Mouse (Mus musculus): ENCODE data around the gene Irf4. TPM values are rescaled to one million over a fixed set of nuclear protein-coding genes. Genes with fewer than 3 reads are reported as not detected.

Gene Irf4
- polyA plus RNA-seq, 1 experiment from 2014 or later, result 0.02 TPM

GRCm38 (mm10) chr13:30741172-30741571 lies 7.9 kb upstream of the Irf4 start:
- H3K27me3 ChIP-seq, result no peaks in the 10 kb centered on the region
- no peak for ATAC-seq (ENCODE audit: low read depth)
- 47% methylated on average over 5 of the region's 5 CpGs for WGBS (ENCODE audit: insufficient replicate concordance)
- H3K36me3 ChIP-seq, result no peaks in the 10 kb centered on the region
- no peak overlapping the region for H3K27ac ChIP-seq
- H3K4me2 ChIP-seq, result no peak overlapping the region
- no peak overlapping the region for H3K9ac ChIP-seq
- H3K4me1 ChIP-seq (replicated peaks), result no peaks in the 10 kb centered on the region
- no peak for DNase-seq
- H3K9me3 ChIP-seq (replicated peaks), result no peaks in the 10 kb centered on the region
- no peak overlapping the region for H3K4me3 ChIP-seq (replicated peaks)

- no peak overlapping the region for H3K4me2 ChIP-seq
- H3K9me3 ChIP-seq (replicated peaks), result no peaks in the 10 kb centered on the region
- H3K4me3 ChIP-seq (replicated peaks), result no peak overlapping the region
- peaks cover 6% of the 10 kb centered on the region; the same call in 1 of the 2 replicates for H3K27me3 ChIP-seq
- DNase-seq, result no peak
- WGBS (ENCODE audit: insufficient replicate concordance), result 48% methylated on average over 6 of the region's 6 CpGs
- ATAC-seq (ENCODE audit: low read depth), result no peak
- no peaks in the 10 kb centered on the region for H3K36me3 ChIP-seq
- H3K4me1 ChIP-seq (replicated peaks), result no peaks in the 10 kb centered on the region
- no peak overlapping the region for H3K9ac ChIP-seq
- H3K27ac ChIP-seq, result no peak overlapping the region
Measured at GRCm38 (mm10) chr13:30742411-30742970, 6.5 kb upstream of the Irf4 start.

GRCm38 (mm10) chr13:30745121-30745520 lies 3.9 kb upstream of the Irf4 start:
- 54% methylated on average over 7 of the region's 7 CpGs for WGBS (ENCODE audit: insufficient replicate concordance)
- no peak for ATAC-seq (ENCODE audit: low read depth)
- H3K27ac ChIP-seq, result no peak overlapping the region
- H3K4me1 ChIP-seq (replicated peaks), result peaks cover 7% of the 10 kb centered on the region
- H3K27me3 ChIP-seq, result peaks cover 32% of the 10 kb centered on the region
- H3K4me2 ChIP-seq, result no peak overlapping the region
- DNase-seq, result no peak
- H3K9ac ChIP-seq, result no peak overlapping the region
- no peaks in the 10 kb centered on the region for H3K9me3 ChIP-seq (replicated peaks)
- H3K36me3 ChIP-seq, result no peaks in the 10 kb centered on the region
- no peak overlapping the region for H3K4me3 ChIP-seq (replicated peaks)

DNA sequence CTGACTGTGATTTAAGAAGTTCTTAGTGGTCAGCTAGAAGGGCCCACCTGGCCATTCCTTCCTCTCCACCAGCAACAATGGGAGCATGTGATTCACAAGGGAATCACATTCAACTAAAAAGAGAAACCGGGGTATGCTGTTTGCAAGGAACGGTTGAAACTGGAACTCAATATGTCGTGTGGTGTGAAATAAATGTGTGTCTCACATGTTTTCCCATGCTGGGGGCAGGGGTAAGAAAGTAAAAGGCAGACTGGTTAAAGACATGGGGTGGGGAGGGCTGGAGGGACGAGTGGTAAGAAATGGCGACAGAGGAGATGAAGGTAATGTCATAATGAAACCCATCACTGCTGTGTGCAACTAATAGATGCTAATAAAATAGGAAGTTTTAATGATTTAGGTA lies 2.0 kb upstream of the Irf4 start:
- no peak for DNase-seq
- Histone ChIP-seq H3K4me1 (replicated peaks) (peaks cover 10% of the 10 kb centered on the region), H3K4me2 (no peak overlapping the region), H3K27ac (no peak overlapping the region), H3K36me3 (no peaks in the 10 kb centered on the region), H3K9me3 (replicated peaks) (no peaks in the 10 kb centered on the region), H3K4me3 (replicated peaks) (no peak overlapping the region), H3K27me3 (peaks cover 51% of the 10 kb centered on the region), H3K9ac (no peak overlapping the region)
- ATAC-seq (ENCODE audit: low read depth), result no peak
- 65% methylated on average over 5 of the region's 5 CpGs for WGBS (ENCODE audit: insufficient replicate concordance)

GRCm38 (mm10) chr13:30747504-30747903 lies 1.5 kb upstream of the Irf4 start:
- no peak overlapping the region for H3K9ac ChIP-seq
- peaks cover 10% of the 10 kb centered on the region for H3K4me1 ChIP-seq (replicated peaks)
- no peak for ATAC-seq (ENCODE audit: low read depth)
- H3K4me2 ChIP-seq, result no peak overlapping the region
- no peaks in the 10 kb centered on the region for H3K9me3 ChIP-seq (replicated peaks)
- H3K36me3 ChIP-seq, result no peaks in the 10 kb centered on the region
- peaks cover 54% of the 10 kb centered on the region for H3K27me3 ChIP-seq
- no peak for DNase-seq
- H3K4me3 ChIP-seq (replicated peaks), result no peak overlapping the region
- 49% methylated on average over 11 of the region's 11 CpGs for WGBS (ENCODE audit: insufficient replicate concordance)
- no peak overlapping the region for H3K27ac ChIP-seq

- Histone ChIP-seq H3K9me3 (replicated peaks) (no peaks in the 10 kb centered on the region), H3K4me3 (replicated peaks) (no peak overlapping the region), H3K4me1 (replicated peaks) (peaks cover 10% of the 10 kb centered on the region), H3K4me2 (no peak overlapping the region; the same call in 1 of the 2 replicates), H3K27me3 (peaks cover 58% of the 10 kb centered on the region), H3K27ac (no peak overlapping the region), H3K36me3 (no peaks in the 10 kb centered on the region), H3K9ac (no peak overlapping the region)
- DNase-seq (no peak), ATAC-seq (ENCODE audit: low read depth) (no peak)
- 52% methylated on average over 11 of the region's 11 CpGs for WGBS (ENCODE audit: insufficient replicate concordance)
Measured at GRCm38 (mm10) chr13:30748321-30748720, 705 bp upstream of the Irf4 start.

- H3K4me1 ChIP-seq (replicated peaks), result peaks cover 10% of the 10 kb centered on the region
- DNase-seq (no peak), ATAC-seq (ENCODE audit: low read depth) (no peak)
- no peaks in the 10 kb centered on the region for H3K36me3 ChIP-seq
- H3K27ac ChIP-seq, result no peak overlapping the region
- peak overlapping the region; percentile 40 for H3K4me3 ChIP-seq (replicated peaks)
- peaks cover 58% of the 10 kb centered on the region for H3K27me3 ChIP-seq
- H3K4me2 ChIP-seq, result peak overlapping the region; percentile 60
- H3K9me3 ChIP-seq (replicated peaks), result no peaks in the 10 kb centered on the region
- no peak overlapping the region for H3K9ac ChIP-seq
- 10% methylated on average over 11 of the region's 11 CpGs for WGBS (ENCODE audit: insufficient replicate concordance)
Measured at GRCm38 (mm10) chr13:30749557-30750141, 623 bp downstream of the Irf4 start.

DNA sequence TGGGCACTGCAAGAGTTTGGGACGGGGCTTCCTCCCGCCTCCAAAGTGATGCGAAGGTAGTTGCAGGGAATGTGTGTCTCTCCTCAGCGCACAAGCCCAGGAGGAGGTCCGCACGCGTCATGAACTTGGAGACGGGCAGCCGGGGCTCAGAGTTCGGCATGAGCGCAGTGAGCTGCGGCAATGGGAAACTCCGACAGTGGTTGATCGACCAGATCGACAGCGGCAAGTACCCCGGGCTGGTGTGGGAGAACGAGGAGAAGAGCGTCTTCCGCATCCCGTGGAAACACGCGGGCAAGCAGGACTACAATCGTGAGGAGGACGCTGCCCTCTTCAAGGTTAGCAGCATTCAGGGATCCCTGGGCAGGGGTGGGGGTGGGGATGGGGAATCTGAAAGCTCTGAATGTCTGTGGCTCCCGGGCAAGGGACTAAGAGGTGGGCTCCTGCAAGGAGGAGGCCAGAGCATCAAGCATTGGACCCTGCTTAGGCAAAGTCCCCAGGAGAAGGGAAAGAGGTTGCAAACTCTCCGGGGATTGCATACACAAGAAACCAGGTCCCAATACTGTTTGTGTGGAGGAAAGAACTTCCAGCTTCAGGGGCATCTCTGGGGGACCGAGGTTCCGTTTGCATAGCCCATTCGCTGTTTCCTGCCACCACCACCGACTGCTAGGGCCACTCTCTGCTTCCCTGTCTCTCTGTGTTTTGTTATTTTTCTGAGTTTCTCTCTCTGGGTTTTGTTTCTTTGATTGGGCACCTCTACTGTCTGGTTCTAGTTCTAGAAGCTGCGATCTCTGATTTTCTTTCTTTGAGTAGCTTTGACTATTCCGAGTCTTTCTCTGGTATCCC lies 1.7 kb downstream of the Irf4 start:
- Histone ChIP-seq H3K9me3 (replicated peaks) (no peaks in the 10 kb centered on the region), H3K9ac (no peak overlapping the region), H3K4me1 (replicated peaks) (peaks cover 10% of the 10 kb centered on the region), H3K27me3 (peaks cover 58% of the 10 kb centered on the region), H3K4me3 (replicated peaks) (no peak overlapping the region; the same call in 1 of the 2 replicates), H3K27ac (no peak overlapping the region), H3K4me2 (peak overlapping the region; percentile 26), H3K36me3 (no peaks in the 10 kb centered on the region)
- DNase-seq (no peak), ATAC-seq (ENCODE audit: low read depth) (no peak)
- 3% methylated on average over 33 of the region's 33 CpGs for WGBS (ENCODE audit: insufficient replicate concordance)

DNA sequence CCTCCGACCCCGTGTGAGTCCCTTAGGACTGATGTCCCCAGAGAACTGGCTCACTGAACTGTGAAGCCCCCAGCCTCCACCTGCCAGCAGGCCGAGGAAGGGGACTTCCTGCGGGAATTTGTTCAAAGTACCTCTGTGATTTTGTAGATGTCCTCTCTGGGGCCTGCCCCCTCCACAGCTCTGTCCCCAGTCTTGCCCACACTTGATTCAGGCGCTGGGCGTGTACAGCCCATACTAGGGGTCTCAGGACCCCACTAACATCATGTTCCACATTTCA lies 2.2 kb downstream of the Irf4 start:
- Histone ChIP-seq H3K36me3 (no peaks in the 10 kb centered on the region), H3K9ac (no peak overlapping the region), H3K4me1 (replicated peaks) (peaks cover 10% of the 10 kb centered on the region), H3K4me3 (replicated peaks) (no peak overlapping the region), H3K27ac (no peak overlapping the region), H3K9me3 (replicated peaks) (no peaks in the 10 kb centered on the region), H3K27me3 (peaks cover 58% of the 10 kb centered on the region), H3K4me2 (no peak overlapping the region)
- WGBS (ENCODE audit: insufficient replicate concordance), result 28% methylated on average over 6 of the region's 6 CpGs
- DNase-seq (no peak), ATAC-seq (ENCODE audit: low read depth) (no peak)

DNA sequence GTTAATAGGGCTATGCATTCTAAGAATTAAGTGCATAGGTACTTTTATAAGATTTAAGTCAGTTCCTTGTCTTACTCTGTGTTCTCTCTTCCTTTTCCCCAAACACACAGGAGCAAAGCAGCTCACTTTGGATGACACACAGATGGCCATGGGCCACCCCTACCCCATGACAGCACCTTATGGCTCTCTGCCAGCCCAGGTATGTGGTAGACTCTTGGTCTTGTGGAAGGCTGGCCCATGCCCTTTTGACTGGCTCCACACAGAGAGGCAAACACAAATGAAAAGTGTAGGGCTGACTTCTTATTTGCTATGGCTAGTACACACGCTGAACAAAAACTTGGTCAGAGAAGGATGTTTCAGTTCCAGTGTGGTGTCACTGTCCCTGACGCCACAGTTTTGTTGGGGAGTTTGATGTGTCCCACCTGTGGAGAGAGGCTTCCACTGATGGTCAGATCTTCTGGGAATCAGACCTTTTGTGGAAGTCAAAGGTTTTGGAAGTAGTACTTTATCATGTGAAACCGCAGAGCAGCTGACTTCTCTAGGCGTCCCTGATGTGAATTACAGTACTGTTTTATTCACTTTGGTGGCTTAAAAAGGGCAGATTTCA lies 3.7 kb downstream of the Irf4 start:
- H3K27ac ChIP-seq, result no peak overlapping the region
- no peak for DNase-seq
- 60% methylated on average over 4 of the region's 4 CpGs for WGBS (ENCODE audit: insufficient replicate concordance)
- peaks cover 10% of the 10 kb centered on the region for H3K4me1 ChIP-seq (replicated peaks)
- peaks cover 51% of the 10 kb centered on the region for H3K27me3 ChIP-seq
- no peak overlapping the region for H3K4me2 ChIP-seq
- ATAC-seq (ENCODE audit: low read depth), result no peak
- H3K9ac ChIP-seq, result no peak overlapping the region
- no peaks in the 10 kb centered on the region for H3K36me3 ChIP-seq
- H3K4me3 ChIP-seq (replicated peaks), result no peak overlapping the region
- H3K9me3 ChIP-seq (replicated peaks), result no peaks in the 10 kb centered on the region

DNA sequence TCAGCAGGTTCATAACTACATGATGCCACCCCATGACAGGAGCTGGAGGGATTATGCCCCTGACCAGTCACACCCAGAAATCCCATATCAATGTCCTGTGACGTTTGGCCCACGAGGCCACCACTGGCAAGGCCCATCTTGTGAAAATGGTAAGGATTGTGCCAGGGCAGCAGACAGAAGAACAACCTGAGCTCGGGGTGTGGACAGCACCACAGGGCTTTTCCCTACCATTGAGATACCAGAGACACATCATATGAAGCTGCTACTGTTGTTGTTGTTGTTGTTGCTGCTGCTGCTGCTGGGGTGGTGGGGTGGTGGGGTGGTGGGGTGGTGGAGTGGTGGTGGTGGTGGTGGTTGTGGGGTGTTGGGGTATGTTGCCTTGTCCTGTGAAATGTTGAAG lies 4.4 kb downstream of the Irf4 start:
- Histone ChIP-seq H3K36me3 (no peaks in the 10 kb centered on the region), H3K27me3 (peaks cover 43% of the 10 kb centered on the region), H3K9ac (no peak overlapping the region), H3K4me3 (replicated peaks) (no peak overlapping the region), H3K4me2 (no peak overlapping the region), H3K4me1 (replicated peaks) (peaks cover 10% of the 10 kb centered on the region), H3K27ac (no peak overlapping the region), H3K9me3 (replicated peaks) (no peaks in the 10 kb centered on the region)
- WGBS (ENCODE audit: insufficient replicate concordance), result 44% methylated on average over 3 of the region's 3 CpGs
- ATAC-seq (ENCODE audit: low read depth) (no peak), DNase-seq (no peak)

Data from liver, embryonic 13.5 days (tissue).